Mouse (Mus musculus) liver, adult 2 months (tissue): ENCODE measurements around the gene Zfp580. TPM values are rescaled to one million over a fixed set of nuclear protein-coding genes. Genes with fewer than 3 reads are reported as not detected.

Experiments
- DNase-seq: peaks from one replicate; pipeline ENCODE4 v3.0.0-alpha.2; 2011; ENCODE audit warnings: low read depth, low spot score; ENCODE audit errors: extremely low read depth
- H3K27ac ChIP-seq: fragments of 200-500 bp; replicated peaks from 2 replicates; pipeline ENCODE4 v1.5.1; 2012; ENCODE audit warnings: low read depth, mild to moderate bottlenecking, control low read depth, inconsistent platforms, low read length; ENCODE audit not compliant: insufficient read depth
- H3K27me3 ChIP-seq: fragments of 200-500 bp; 2 replicates; pipeline ENCODE4 v1.6.1; 2012; ENCODE audit warnings: mild to moderate bottlenecking, moderate library complexity, low read length, inconsistent platforms; ENCODE audit not compliant: control insufficient read depth, insufficient read depth
- H3K36me3 ChIP-seq: fragments of 200-500 bp; 2 replicates; pipeline ENCODE4 v1.6.1; 2012; ENCODE audit warnings: low read length, inconsistent platforms; ENCODE audit not compliant: control insufficient read depth, insufficient read depth
- H3K4me1 ChIP-seq: fragments of 200-500 bp; 2 replicates; pipeline ENCODE4 v1.6.1; 2011; ENCODE audit warnings: low read length; ENCODE audit not compliant: control insufficient read depth, insufficient read depth
- H3K4me3 ChIP-seq: fragments of 200-500 bp; 2 replicates; pipeline ENCODE4 v1.5.1; 2011; ENCODE audit warnings: low read depth, mild to moderate bottlenecking, control low read depth, low read length, moderate library complexity; ENCODE audit not compliant: insufficient read depth
- H3K79me2 ChIP-seq: fragments of 200-500 bp; 2 replicates; pipeline ENCODE4 v1.6.1; 2012; ENCODE audit warnings: inconsistent platforms, mild to moderate bottlenecking, low read length, moderate library complexity; ENCODE audit not compliant: control insufficient read depth, insufficient read depth
- H3K9ac ChIP-seq: fragments of 200-500 bp; 2 replicates; pipeline ENCODE4 v1.6.1; 2012; ENCODE audit warnings: low read depth, mild to moderate bottlenecking, control low read depth, inconsistent platforms, low read length
- CTCF ChIP-seq: fragments of 200-500 bp; IDR thresholded peaks from 2 replicates; pipeline ENCODE4 v1.5.1; 2011; ENCODE audit warnings: low read depth, low read length, control low read depth
- POLR2A ChIP-seq: fragments of 200-500 bp; IDR thresholded peaks from 2 replicates; pipeline ENCODE4 v1.6.1; 2011; ENCODE audit warnings: low read length, control low read depth; ENCODE audit not compliant: insufficient read depth; ENCODE audit errors: extremely low read depth
- WGBS: fragments of 180-500 bp; shearing (Covaris S2); methylation state at CpG from one replicate; pipeline ENCODE4 v1.1.7; 2018; 5-methylcytosine and 5-hydroxymethylcytosine counted together
- polyA plus RNA-seq: library from polyadenylated mRNA; depleted of rRNA; stranded (reverse); fragments of >200 nt; gene quantifications from 2 replicates; pipeline ENCODE4 v1.2.3, GENCODE M21; 2012
- total RNA-seq: library from RNA; depleted of rRNA; stranded (reverse); fragments of >200 nt; gene quantifications from 2 replicates; pipeline ENCODE4 v1.2.3, GENCODE M21; 2014

Gene Zfp580
- total and polyA plus RNA-seq, 2 experiments = 0.18 to 1.9 TPM

DNA sequence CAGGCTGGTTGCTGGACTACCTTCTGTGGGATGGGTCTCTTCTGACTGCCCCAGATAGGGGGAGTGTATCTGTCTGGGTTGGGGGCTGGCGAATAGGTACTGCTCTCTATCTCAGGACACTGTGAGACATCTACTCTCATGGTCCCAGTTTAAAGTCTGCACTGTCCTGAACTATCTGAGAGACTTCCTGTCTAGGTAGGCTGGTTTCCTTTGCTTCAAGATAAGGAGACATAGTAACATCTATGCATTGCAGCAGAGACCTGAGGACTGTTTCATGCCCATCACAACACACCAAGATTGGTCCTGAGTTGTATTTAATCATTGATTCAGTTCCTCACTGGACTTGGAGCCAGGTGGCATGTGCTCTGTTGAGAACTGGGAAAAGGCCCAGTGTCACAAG is 34.2 kb downstream of the Zfp580 start:
- DNase-seq = no peak
- Histone ChIP-seq H3K27ac (no peak overlapping the region), H3K4me3 (no peak overlapping the region), H3K79me2 (peaks cover 39% of the 10 kb centered on the region), H3K36me3 (peaks cover 9% of the 10 kb centered on the region; the same call in 1 of the 2 replicates), H3K27me3 (no peaks in the 10 kb centered on the region), H3K4me1 (peaks cover 33% of the 10 kb centered on the region), H3K9ac (no peak overlapping the region)
- WGBS = 70% methylated on average over 1 of the region's 1 CpGs
- TF ChIP-seq POLR2A (no peak), CTCF (no peak)

DNA sequence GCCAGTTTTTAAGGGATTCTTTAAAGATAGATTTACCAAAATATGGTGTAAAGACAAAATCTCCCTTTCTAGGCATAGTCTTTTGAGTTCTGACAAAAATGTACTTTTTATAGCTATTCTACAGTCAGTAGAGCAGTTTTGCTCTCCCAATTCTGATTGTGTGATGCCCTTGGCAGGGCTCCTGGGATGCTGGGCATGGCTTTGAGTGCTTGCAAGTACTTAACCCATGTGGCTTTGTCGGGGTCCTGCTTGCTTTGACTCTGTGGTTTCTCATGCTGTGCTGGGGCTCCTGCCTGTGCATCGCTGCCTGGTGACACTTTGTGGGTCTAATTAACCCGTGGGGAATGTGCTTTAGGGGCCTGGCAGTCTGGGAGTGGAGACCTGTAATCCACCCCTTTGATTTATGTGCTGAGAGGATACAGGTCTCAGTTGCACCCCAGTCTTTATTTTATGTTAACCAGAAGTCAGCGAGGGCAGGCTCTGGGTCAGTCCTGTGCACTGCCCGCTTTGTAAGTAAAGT is 35.6 kb downstream of the Zfp580 start:
- H3K27me3 ChIP-seq = no peaks in the 10 kb centered on the region

GRCm38 (mm10) chr7:5087886-5088285 is 36.5 kb downstream of the Zfp580 start:
- 16% methylated on average over 4 of the region's 4 CpGs for WGBS
- Histone ChIP-seq H3K36me3 (peaks cover 9% of the 10 kb centered on the region; the same call in 1 of the 2 replicates), H3K27ac (peak overlapping the region; percentile 38), H3K27me3 (no peaks in the 10 kb centered on the region), H3K9ac (no peak overlapping the region), H3K79me2 (peaks cover 32% of the 10 kb centered on the region; the same call in 1 of the 2 replicates), H3K4me3 (no peak overlapping the region), H3K4me1 (peaks cover 32% of the 10 kb centered on the region)
- peak; percentile 91 for DNase-seq
- no peak for TF ChIP-seq CTCF
- no peak for TF ChIP-seq POLR2A

More for the DNA sequence above, 35.6 kb downstream of the Zfp580 start:
- Histone ChIP-seq H3K4me1 (peaks cover 33% of the 10 kb centered on the region), H3K36me3 (peaks cover 9% of the 10 kb centered on the region; the same call in 1 of the 2 replicates), H3K27ac (no peak overlapping the region), H3K4me3 (no peak overlapping the region), H3K79me2 (peaks cover 34% of the 10 kb centered on the region; the same call in 1 of the 2 replicates), H3K9ac (no peak overlapping the region)
- TF ChIP-seq POLR2A (no peak), CTCF (no peak)
- 62% methylated on average over 5 of the region's 5 CpGs for WGBS
- DNase-seq = no peak

DNA sequence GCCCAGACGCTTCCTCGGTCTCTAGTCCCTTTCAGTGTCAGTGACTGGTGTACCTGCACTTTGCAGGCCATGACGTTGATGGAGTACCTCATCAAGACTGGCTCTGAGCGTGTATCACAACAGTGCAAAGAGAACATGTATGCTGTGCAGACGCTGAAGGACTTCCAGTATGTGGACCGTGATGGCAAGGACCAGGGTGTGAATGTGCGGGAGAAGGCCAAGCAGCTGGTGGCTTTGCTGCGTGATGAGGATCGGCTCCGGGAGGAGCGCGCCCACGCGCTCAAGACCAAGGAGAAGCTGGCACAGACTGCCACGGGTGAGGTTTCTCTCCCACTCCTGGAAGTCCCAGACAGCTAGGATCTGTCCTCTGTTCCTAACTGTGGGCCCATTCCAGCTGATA is 38.5 kb downstream of the Zfp580 start:
- H3K4me3 ChIP-seq = no peak overlapping the region
- H3K79me2 ChIP-seq = peaks cover 26% of the 10 kb centered on the region; the same call in 1 of the 2 replicates
- 92% methylated on average over 15 of the region's 15 CpGs for WGBS
- H3K9ac ChIP-seq = no peak overlapping the region
- no peak for TF ChIP-seq CTCF
- no peak for TF ChIP-seq POLR2A
- peaks cover 25% of the 10 kb centered on the region for H3K4me1 ChIP-seq
- H3K36me3 ChIP-seq = peaks cover 7% of the 10 kb centered on the region; the same call in 1 of the 2 replicates
- DNase-seq = no peak
- H3K27me3 ChIP-seq = no peaks in the 10 kb centered on the region
- no peak overlapping the region for H3K27ac ChIP-seq

DNA sequence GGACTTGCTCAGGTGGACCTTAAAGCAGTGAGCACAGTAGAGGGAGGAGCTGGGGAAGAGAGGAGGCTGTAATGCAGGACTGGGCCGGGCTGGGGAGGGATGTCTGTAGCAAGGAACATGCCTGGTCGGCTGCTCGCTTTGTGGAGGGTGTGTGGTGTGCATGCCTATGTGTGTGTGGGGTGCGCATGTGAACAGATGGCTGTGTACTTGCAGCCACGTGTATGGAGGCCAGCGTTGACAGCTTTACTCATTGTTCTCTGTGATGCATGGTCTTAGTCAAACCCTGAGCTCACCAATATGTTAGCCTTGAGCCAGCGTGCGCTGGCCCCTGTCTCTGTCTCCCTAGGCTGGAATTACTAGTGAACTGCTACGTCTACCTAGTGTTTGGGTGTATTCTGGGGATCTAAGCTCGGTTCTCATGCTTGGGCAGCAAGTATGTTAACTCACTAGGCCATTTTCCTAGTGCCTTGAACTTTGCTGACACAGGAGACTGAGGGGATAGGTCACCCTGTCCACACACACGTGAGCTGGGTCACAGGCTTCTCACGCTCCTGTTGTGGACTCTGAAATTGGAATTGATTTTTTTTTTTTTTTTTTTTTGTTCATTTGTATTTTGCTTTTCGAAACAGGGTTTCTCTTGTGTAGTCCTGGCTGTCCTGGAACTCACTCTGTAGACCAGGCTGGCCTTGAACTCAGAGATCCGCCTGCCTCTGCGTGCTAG is 39.8 kb downstream of the Zfp580 start:
- no peak overlapping the region for H3K9ac ChIP-seq
- no peaks in the 10 kb centered on the region for H3K27me3 ChIP-seq
- H3K36me3 ChIP-seq = peaks cover 8% of the 10 kb centered on the region
- peaks cover 22% of the 10 kb centered on the region for H3K4me1 ChIP-seq
- TF ChIP-seq CTCF (no peak), POLR2A (no peak)
- H3K27ac ChIP-seq = peak overlapping the region; percentile 41
- H3K4me3 ChIP-seq = no peak overlapping the region
- peaks cover 21% of the 10 kb centered on the region; the same call in 1 of the 2 replicates for H3K79me2 ChIP-seq
- DNase-seq = peak; percentile 95
- 53% methylated on average over 15 of the region's 15 CpGs for WGBS

GRCm38 (mm10) chr7:5092381-5092780 is 41.0 kb downstream of the Zfp580 start:
- TF ChIP-seq CTCF (no peak), POLR2A (no peak)
- H3K27ac ChIP-seq = no peak overlapping the region
- H3K79me2 ChIP-seq = peaks cover 17% of the 10 kb centered on the region; the same call in 1 of the 2 replicates
- H3K9ac ChIP-seq = no peak overlapping the region
- peaks cover 16% of the 10 kb centered on the region for H3K4me1 ChIP-seq
- H3K36me3 ChIP-seq = peaks cover 14% of the 10 kb centered on the region
- no peak overlapping the region for H3K4me3 ChIP-seq
- no peak for DNase-seq
- WGBS = 80% methylated on average over 6 of the region's 6 CpGs
- no peaks in the 10 kb centered on the region for H3K27me3 ChIP-seq
